Mouse (Mus musculus): ENCODE measurements around the gene Zfp212. TPM values are rescaled to one million over a fixed set of nuclear protein-coding genes. Genes with fewer than 3 reads are reported as not detected.
A peak's percentile ranks its signal among the peaks of the same experiment; 100 is the strongest.

Gene Zfp212
- polyA plus RNA-seq, 1 experiment from 2014 or later = 7.7 TPM

- ATAC-seq (replicated peaks; ENCODE audit: insufficient number of reproducible peaks, low FRiP score, low TSS enrichment) = no peak
- H3K27ac ChIP-seq (ENCODE audit: low read depth, low read length) = no peak overlapping the region
- 71% methylated on average over 5 of the region's 5 CpGs for WGBS (ENCODE audit: insufficient replicate concordance)
Observed at GRCm38 (mm10) chr6:47917051-47917450, 3.2 kb upstream of the Zfp212 start.

DNA sequence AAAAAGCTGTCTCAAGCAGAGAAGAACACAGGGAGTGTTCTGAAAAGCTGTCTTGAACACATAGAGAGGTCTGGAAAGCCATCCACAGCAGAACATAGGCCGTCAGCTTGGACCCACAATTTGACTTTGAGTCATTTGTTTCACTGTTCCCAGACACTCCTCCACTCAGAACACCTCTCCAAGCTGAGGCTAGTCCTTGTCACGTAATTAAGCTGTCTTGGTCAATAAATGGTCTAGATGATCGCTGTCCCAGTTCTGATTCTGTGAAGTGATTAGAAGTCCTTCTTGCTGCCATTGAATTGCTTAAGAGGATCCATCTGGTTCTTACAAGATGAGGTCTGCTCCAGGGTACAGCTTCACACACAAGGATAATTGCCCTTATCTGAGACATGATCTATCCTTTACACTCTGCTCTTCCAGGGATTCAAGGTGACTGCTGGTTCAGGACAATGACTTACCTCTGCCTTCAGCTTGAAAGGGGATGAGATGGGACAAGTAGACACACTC lies 1.5 kb upstream of the Zfp212 start:
- 81% methylated on average over 3 of the region's 3 CpGs for WGBS (ENCODE audit: insufficient replicate concordance)
- no peaks in the 10 kb centered on the region for H3K27me3 ChIP-seq (ENCODE audit: control insufficient read depth, insufficient read depth, low read length)
- H3K27ac ChIP-seq (ENCODE audit: low read depth, low read length) = no peak overlapping the region
- no peaks in the 10 kb centered on the region for H3K36me3 ChIP-seq (ENCODE audit: control insufficient read depth, insufficient read depth, low read length)
- no peak overlapping the region for H3K4me3 ChIP-seq (ENCODE audit: low read depth, low read length)
- H3K4me1 ChIP-seq (ENCODE audit: control insufficient read depth, insufficient read depth, low read length) = peaks cover 8% of the 10 kb centered on the region
- H3K4me2 ChIP-seq = no peak overlapping the region
- no peak for ATAC-seq (replicated peaks; ENCODE audit: insufficient number of reproducible peaks, low FRiP score, low TSS enrichment)
- H3K9ac ChIP-seq (ENCODE audit: low read depth, low read length) = no peak overlapping the region
- no peaks in the 10 kb centered on the region for H3K9me3 ChIP-seq (replicated peaks; ENCODE audit: control insufficient read depth, low read length)

More at GRCm38 (mm10) chr6:47917051-47917450, 3.2 kb upstream of the Zfp212 start:
- peaks cover 7% of the 10 kb centered on the region for H3K4me1 ChIP-seq (ENCODE audit: control insufficient read depth, insufficient read depth, low read length)
- no peaks in the 10 kb centered on the region for H3K9me3 ChIP-seq (replicated peaks; ENCODE audit: control insufficient read depth, low read length)
- H3K36me3 ChIP-seq (ENCODE audit: control insufficient read depth, insufficient read depth, low read length) = no peaks in the 10 kb centered on the region
- no peak overlapping the region for H3K9ac ChIP-seq (ENCODE audit: low read depth, low read length)
- H3K4me3 ChIP-seq (ENCODE audit: low read depth, low read length) = no peak overlapping the region
- no peaks in the 10 kb centered on the region for H3K27me3 ChIP-seq (ENCODE audit: control insufficient read depth, insufficient read depth, low read length)
- no peak overlapping the region for H3K4me2 ChIP-seq

GRCm38 (mm10) chr6:47919646-47920446 lies 430 bp upstream of the Zfp212 start:
- no peaks in the 10 kb centered on the region for H3K27me3 ChIP-seq (ENCODE audit: control insufficient read depth, insufficient read depth, low read length)
- peak overlapping the region; percentile 95 for H3K27ac ChIP-seq (ENCODE audit: low read depth, low read length)
- H3K36me3 ChIP-seq (ENCODE audit: control insufficient read depth, insufficient read depth, low read length) = no peaks in the 10 kb centered on the region
- peaks cover 8% of the 10 kb centered on the region for H3K4me1 ChIP-seq (ENCODE audit: control insufficient read depth, insufficient read depth, low read length)
- H3K4me3 ChIP-seq (ENCODE audit: low read depth, low read length) = peak overlapping the region; percentile 86
- no peak for ATAC-seq (replicated peaks; ENCODE audit: insufficient number of reproducible peaks, low FRiP score, low TSS enrichment)
- 27% methylated on average over 11 of the region's 11 CpGs for WGBS (ENCODE audit: insufficient replicate concordance)
- no peaks in the 10 kb centered on the region for H3K9me3 ChIP-seq (replicated peaks; ENCODE audit: control insufficient read depth, low read length)
- H3K4me2 ChIP-seq = peak overlapping the region; percentile 59
- H3K9ac ChIP-seq (ENCODE audit: low read depth, low read length) = peak overlapping the region; percentile 94

GRCm38 (mm10) chr6:47942461-47942860 lies 22.2 kb downstream of the Zfp212 start:
- WGBS (ENCODE audit: insufficient replicate concordance) = 46% methylated on average over 12 of the region's 12 CpGs
- Histone ChIP-seq H3K27ac (ENCODE audit: low read depth, low read length) (no peak overlapping the region), H3K4me1 (ENCODE audit: control insufficient read depth, insufficient read depth, low read length) (peaks cover 3% of the 10 kb centered on the region; the same call in 1 of the 2 replicates), H3K9me3 (replicated peaks; ENCODE audit: control insufficient read depth, low read length) (peaks cover 3% of the 10 kb centered on the region; the same call in 1 of the 2 replicates), H3K4me3 (ENCODE audit: low read depth, low read length) (peak overlapping the region; percentile 45), H3K36me3 (ENCODE audit: control insufficient read depth, insufficient read depth, low read length) (no peaks in the 10 kb centered on the region), H3K27me3 (ENCODE audit: control insufficient read depth, insufficient read depth, low read length) (0 out of 2 replicates have a peak, but pooled peaks cover 2% of the 10 kb centered on the region), H3K4me2 (peak overlapping the region; percentile 87), H3K9ac (ENCODE audit: low read depth, low read length) (peak overlapping the region; percentile 72; the same call in 1 of the 2 replicates)
- no peak for ATAC-seq (replicated peaks; ENCODE audit: insufficient number of reproducible peaks, low FRiP score, low TSS enrichment)

DNA sequence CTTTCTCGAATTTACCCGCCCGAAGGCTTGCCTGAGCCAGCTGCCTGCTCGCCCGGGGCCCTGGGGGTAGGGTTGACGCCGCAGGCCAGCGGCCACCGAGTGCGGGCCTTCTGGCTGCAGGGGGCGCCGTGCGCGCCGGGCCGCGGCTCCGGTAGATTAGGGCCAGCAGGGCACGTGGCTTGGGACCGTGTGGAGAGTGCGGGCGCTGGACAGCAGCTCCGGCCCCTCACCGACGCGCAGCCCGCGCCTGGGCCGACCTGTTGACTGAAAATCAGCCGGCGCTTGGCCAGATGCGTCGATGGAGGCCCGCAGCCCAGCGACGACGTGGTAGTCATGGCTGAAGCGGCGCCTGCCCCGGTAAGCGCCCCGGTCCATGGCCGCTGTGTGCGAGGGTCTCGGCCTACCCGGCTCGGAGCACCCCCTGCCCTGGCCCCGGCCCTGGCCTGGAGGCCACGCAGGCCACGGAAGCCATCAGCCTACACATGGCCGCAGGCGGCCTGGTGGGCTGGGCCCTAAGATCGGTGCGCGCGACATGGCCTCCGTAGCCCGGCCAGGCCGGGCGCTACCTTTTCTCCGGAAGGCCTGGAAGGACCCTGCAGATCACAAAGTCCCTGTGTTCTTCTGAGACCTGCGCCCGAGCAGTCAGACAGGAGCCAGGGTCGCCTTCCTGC lies 22.9 kb downstream of the Zfp212 start:
- peak; percentile 82 for ATAC-seq (replicated peaks; ENCODE audit: insufficient number of reproducible peaks, low FRiP score, low TSS enrichment)
- no peak overlapping the region for H3K27ac ChIP-seq (ENCODE audit: low read depth, low read length)

GRCm38 (mm10) chr6:47943721-47944120 lies 23.4 kb downstream of the Zfp212 start:
- peaks cover 3% of the 10 kb centered on the region; the same call in 1 of the 2 replicates for H3K4me1 ChIP-seq (ENCODE audit: control insufficient read depth, insufficient read depth, low read length)
- H3K4me3 ChIP-seq (ENCODE audit: low read depth, low read length) = peak overlapping the region; percentile 45
- H3K27ac ChIP-seq (ENCODE audit: low read depth, low read length) = no peak overlapping the region
- no peak for ATAC-seq (replicated peaks; ENCODE audit: insufficient number of reproducible peaks, low FRiP score, low TSS enrichment)
- WGBS (ENCODE audit: insufficient replicate concordance) = 79% methylated on average over 3 of the region's 3 CpGs
- H3K9me3 ChIP-seq (replicated peaks; ENCODE audit: control insufficient read depth, low read length) = peaks cover 3% of the 10 kb centered on the region; the same call in 1 of the 2 replicates
- 0 out of 2 replicates have a peak, but pooled peaks cover 2% of the 10 kb centered on the region for H3K27me3 ChIP-seq (ENCODE audit: control insufficient read depth, insufficient read depth, low read length)
- H3K36me3 ChIP-seq (ENCODE audit: control insufficient read depth, insufficient read depth, low read length) = no peaks in the 10 kb centered on the region
- peak overlapping the region; percentile 87 for H3K4me2 ChIP-seq
- H3K9ac ChIP-seq (ENCODE audit: low read depth, low read length) = no peak overlapping the region; the same call in 1 of the 2 replicates

More for the DNA sequence above, 22.9 kb downstream of the Zfp212 start:
- peak overlapping the region; percentile 72 for H3K9ac ChIP-seq (ENCODE audit: low read depth, low read length)
- 7% methylated on average over 64 of the region's 64 CpGs for WGBS (ENCODE audit: insufficient replicate concordance)
- peaks cover 3% of the 10 kb centered on the region; the same call in 1 of the 2 replicates for H3K9me3 ChIP-seq (replicated peaks; ENCODE audit: control insufficient read depth, low read length)
- H3K4me2 ChIP-seq = peak overlapping the region; percentile 87
- no peaks in the 10 kb centered on the region for H3K36me3 ChIP-seq (ENCODE audit: control insufficient read depth, insufficient read depth, low read length)
- H3K27me3 ChIP-seq (ENCODE audit: control insufficient read depth, insufficient read depth, low read length) = 0 out of 2 replicates have a peak, but pooled peaks cover 2% of the 10 kb centered on the region
- peak overlapping the region; percentile 45 for H3K4me3 ChIP-seq (ENCODE audit: low read depth, low read length)
- peaks cover 3% of the 10 kb centered on the region; the same call in 1 of the 2 replicates for H3K4me1 ChIP-seq (ENCODE audit: control insufficient read depth, insufficient read depth, low read length)

DNA sequence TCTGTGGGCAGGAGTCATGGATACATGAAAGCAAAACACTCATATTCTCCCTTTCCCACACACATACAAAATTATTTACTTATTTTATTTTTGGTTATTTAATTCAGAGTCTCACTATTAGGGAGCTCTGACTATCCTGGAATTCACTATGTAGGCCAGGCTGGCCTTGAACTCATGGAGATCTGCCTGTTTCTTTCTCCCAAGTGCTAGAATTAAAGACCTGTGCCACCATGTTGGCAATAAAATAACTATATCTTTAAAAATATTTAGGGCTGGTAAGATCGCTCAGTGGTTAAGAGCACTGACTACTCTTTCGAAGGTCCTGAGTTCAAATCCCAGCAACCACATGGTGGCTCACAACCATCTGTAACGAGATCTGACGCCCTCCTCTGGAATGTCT lies 27.1 kb downstream of the Zfp212 start:
- Histone ChIP-seq H3K4me1 (ENCODE audit: control insufficient read depth, insufficient read depth, low read length) (peaks cover 3% of the 10 kb centered on the region; the same call in 1 of the 2 replicates), H3K4me3 (ENCODE audit: low read depth, low read length) (no peak overlapping the region), H3K27me3 (ENCODE audit: control insufficient read depth, insufficient read depth, low read length) (peaks cover 8% of the 10 kb centered on the region), H3K9ac (ENCODE audit: low read depth, low read length) (no peak overlapping the region), H3K4me2 (no peak overlapping the region), H3K27ac (ENCODE audit: low read depth, low read length) (no peak overlapping the region), H3K9me3 (replicated peaks; ENCODE audit: control insufficient read depth, low read length) (peaks cover 3% of the 10 kb centered on the region; the same call in 1 of the 2 replicates), H3K36me3 (ENCODE audit: control insufficient read depth, insufficient read depth, low read length) (no peaks in the 10 kb centered on the region)
- ATAC-seq (replicated peaks; ENCODE audit: insufficient number of reproducible peaks, low FRiP score, low TSS enrichment) = no peak
- WGBS (ENCODE audit: insufficient replicate concordance) = 88% methylated on average over 4 of the region's 4 CpGs

DNA sequence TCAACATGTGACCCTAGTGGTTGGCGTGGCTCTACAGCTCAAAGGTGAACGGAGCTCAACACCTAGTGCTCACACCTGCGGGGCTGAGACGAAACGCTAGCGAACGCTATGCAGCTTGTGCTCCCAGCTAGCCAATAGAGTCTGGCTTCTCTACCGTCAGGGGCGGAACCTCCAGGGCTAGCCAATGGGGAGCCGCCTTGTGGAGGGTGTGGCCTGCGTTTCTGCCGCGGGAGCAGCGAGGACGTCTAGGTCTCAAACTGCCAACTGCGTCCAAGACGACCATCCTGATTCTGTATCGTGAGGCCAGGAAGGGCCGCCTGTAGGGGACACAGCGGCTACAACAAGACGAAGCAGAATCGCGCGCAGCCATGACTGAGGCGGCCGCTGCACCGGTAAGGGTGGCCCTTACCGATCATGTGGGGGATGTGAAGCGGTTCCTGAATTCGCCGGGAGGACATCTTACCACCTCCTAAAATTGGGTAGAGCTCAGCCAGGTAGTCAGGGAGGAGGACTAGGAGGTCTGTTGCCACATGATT lies 33.0 kb downstream of the Zfp212 start, which contains the start of gene Zfp956:
Gene Zfp956 (plus strand): TSS at position 200 of the 536 bp plus-strand sequence.
- no peaks in the 10 kb centered on the region for H3K36me3 ChIP-seq (ENCODE audit: control insufficient read depth, insufficient read depth, low read length)
- H3K4me3 ChIP-seq (ENCODE audit: low read depth, low read length) = peak within 1 kb of the TSS; percentile 69
- peak within 1 kb of the TSS; percentile 79 for H3K9ac ChIP-seq (ENCODE audit: low read depth, low read length)
- peak within 1 kb of the TSS; percentile 82 for H3K4me2 ChIP-seq
- 0 out of 2 replicates have a peak, but pooled peaks cover 3% of the 10 kb centered on the region for H3K4me1 ChIP-seq (ENCODE audit: control insufficient read depth, insufficient read depth, low read length)
- H3K9me3 ChIP-seq (replicated peaks; ENCODE audit: control insufficient read depth, low read length) = no peaks in the 10 kb centered on the region
- ATAC-seq (replicated peaks; ENCODE audit: insufficient number of reproducible peaks, low FRiP score, low TSS enrichment) = peak; percentile 99
- under 1% methylated on average over 31 of the region's 31 CpGs for WGBS (ENCODE audit: insufficient replicate concordance)
- no peak within 1 kb of the TSS for H3K27ac ChIP-seq (ENCODE audit: low read depth, low read length)
- H3K27me3 ChIP-seq (ENCODE audit: control insufficient read depth, insufficient read depth, low read length) = peaks cover 19% of the 10 kb centered on the region

Data from heart, embryonic 11.5 days (tissue).